Mouse (Mus musculus) frontal cortex, postnatal 10 days (tissue): ENCODE data around the gene Actb.
"Not testable (repeated sequence)": the region's sequence is repeated elsewhere in the genome, so short reads cannot be mapped to it uniquely, and the experiment has no call there.

Source experiments
- DNase-seq, 2 experiments: peaks; one replicate each; pipeline ENCODE4 v3.0.0; 2022; ENCODE audit warnings: low spot score in 2 of 2, mixed read lengths in 1 of 2

Gene Actb

GRCm38 (mm10) chr5:142901846-142902505 lies 4.6 kb downstream of the Actb start:
- no peak for DNase-seq

DNA sequence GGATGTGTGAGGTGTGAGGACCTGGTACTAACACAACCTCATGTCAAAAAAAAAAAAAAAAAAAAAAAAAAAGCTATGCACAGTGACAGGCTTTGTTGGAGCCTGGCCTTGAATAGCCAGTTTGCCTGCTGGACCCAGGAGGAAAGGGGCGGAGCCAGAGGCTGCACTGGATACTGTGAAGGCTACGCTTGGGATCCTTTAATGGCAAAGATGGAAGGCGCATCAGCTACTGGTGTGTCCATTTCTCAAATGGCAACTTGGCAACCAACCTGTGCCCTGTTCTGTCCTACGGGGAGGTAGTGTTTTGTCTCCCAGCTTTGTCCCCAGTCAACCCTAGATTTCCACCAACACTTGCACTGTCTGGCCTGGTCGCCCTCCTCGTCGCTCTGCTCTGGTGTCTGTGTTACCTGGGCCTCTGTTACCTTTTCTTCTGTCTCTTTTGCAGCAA lies 5.2 kb downstream of the Actb start:
- DNase-seq, result no peak

GRCm38 (mm10) chr5:142900651-142901050 lies 5.9 kb downstream of the Actb start:
- DNase-seq, result no peak

DNA sequence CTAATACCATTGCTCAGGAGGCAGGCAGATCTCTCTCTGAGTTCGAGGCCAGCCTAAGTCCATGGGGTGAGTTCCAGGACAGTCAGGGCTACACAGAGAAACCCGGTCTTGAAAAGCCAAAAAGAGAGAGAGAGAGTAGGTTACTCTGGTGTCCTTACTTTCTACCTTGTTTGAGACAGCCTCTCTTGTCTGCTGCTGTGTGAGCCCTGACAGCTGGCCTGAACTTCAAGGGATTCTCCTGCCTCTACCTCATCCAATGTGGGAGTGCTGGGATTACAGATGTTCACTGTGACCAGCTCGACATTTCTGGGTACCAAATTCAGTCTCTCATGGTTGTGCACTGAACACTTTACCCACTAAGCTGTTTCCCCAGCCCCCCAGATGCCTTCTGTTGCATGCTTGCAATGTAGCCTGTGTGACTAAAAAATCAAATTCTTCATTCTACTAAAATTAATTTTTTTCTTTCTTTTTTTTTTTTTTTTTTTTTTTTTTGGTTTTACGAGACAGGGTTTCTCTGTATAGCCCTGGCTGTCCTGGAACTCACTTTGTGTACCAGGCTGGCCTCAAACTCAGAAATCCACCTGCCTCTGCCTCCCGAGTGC lies 6.5 kb downstream of the Actb start:
- DNase-seq, result no peak

DNA sequence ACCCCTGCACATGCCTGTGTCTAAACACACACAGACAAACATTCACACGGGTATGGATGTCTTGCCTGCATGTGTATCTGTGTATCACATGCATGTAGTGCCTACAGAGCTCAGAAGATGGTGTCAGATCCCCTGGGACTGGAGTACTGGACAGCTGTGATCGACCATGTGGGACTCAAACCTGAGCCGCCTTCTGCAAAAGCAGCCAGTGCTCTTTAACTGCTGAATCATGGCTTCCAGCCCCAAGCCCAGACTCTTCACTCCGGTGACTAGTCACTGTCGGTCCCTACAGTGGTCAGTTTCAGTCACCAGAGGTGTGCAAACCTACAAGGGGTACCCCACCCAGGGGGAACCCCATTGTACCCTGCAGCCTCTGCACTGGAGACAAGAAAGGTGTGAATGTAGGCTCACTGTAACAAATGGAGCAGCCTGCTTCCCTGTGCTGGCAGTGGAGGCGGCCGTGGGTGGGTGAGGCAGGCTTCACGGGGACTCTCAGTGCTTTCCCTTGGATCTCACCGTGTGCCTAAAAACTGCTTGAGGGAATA lies 7.4 kb downstream of the Actb start:
- no peak for DNase-seq

DNA sequence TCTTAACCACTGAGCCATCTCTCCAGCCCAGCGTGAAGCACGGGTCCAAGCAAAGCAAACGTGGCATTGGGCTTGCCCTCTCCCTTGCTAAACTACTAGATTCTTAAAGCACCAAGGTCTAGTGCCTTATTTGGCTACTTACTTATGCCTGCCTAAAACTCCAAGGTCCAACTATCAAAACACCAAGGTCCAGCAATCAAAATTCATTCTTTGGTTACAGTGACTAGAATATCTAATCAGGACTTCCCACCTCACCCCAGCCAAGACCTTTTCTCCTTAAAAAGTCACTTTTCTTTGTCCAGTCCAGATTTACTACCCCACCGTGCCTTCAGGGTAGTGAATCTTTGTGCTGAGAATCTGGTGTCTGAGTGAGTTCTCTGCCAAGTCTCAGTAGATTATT lies 8.2 kb downstream of the Actb start:
- DNase-seq, result no peak

DNA sequence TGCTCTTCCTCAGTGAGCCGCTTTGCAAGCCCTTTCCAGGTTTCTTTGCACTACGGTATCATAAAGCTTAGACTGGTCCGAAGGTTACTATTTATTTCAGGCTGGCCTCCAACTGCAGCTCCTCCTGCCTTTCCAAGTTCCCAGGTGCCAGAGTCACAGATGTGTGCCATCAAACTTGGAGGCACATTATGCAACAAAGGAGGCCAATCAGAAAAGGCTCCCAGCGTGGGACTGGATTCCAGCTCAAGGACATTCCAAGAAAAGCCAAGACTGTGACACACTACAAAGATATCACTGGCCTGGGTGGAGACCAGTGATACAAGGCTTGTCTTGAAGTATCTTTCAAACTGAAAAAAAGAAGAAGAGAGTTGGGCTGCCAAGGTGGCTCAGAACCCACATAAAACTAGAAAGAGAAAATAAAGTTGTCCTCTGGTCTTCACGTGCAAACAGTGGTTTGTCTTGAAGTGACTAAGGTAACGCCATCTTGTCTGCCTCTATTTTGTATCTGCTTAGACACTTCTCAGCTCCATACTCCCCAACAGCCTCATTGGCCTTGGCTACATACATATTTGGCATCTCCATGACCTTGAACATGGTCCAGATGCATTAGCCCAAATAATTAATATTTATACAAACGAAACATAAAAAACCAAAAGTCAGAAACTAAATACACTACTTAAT lies 8.8 kb downstream of the Actb start:
- DNase-seq, result no peak

- no peak for DNase-seq
Measured at GRCm38 (mm10) chr5:142896713-142897112, 9.8 kb downstream of the Actb start.

GRCm38 (mm10) chr5:142896192-142896591 lies 10.4 kb downstream of the Actb start:
- no peak for DNase-seq

DNA sequence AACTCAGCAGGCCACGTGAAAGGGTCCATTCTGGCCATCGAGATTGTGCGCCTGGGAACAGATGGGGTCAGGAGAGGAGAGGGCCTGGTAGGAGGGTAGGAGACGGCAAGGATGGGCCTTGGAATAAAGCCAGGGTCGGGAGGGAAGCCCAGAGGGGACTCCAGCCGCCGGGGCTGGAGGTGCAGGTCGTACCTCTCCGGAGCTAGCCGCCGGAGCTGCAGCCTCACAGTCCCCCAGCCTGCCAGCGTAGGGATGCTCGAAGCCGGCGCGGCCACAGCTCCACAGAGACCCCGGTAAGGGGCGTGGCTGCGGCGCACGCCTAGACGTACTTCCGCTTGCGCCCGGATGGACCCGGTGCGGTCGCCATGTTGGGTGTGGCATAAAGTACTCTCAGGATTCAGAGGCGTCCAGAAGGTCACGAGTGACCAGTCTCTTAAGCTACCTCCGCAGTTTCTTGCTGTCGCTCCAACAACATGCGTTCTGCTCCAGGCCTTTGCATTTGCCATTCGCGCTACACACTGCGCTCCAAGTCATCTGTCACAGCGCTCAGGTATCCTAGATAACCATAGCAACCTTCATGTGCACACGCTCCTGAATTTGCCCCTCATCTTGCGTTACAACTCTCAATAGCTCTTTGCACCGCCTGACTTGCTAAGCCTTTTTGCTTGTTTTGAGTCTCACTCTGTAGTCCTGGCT lies 11.5 kb downstream of the Actb start, which contains the start of gene Fbxl18:
Gene Fbxl18 (minus strand): TSS at position 504 of the 696 bp plus-strand sequence.
- peak; percentile 84 to 87 for DNase-seq

DNA sequence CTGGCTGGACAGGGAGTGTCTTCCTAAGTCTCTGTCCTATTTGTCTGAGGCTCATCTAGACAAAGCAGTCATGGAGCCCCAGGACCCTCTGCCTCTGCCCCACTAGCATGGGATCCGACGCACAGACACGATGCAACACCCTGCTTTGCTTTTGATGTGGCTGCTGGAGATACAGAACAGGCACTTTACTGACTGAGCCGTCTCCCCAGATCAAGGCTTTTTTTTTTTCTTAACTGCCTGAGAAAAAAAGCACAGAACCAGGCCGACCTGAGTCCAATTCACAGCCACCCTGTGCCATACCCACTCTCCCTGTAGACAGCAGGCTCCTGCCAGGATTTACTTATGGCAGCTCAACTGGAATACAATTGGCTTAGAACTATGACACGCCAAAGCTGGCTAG lies 15.2 kb downstream of the Actb start:
- no peak for DNase-seq

- DNase-seq, result not testable (repeated sequence)
Measured at GRCm38 (mm10) chr5:142887533-142887932, 19.0 kb downstream of the Actb start.

DNA sequence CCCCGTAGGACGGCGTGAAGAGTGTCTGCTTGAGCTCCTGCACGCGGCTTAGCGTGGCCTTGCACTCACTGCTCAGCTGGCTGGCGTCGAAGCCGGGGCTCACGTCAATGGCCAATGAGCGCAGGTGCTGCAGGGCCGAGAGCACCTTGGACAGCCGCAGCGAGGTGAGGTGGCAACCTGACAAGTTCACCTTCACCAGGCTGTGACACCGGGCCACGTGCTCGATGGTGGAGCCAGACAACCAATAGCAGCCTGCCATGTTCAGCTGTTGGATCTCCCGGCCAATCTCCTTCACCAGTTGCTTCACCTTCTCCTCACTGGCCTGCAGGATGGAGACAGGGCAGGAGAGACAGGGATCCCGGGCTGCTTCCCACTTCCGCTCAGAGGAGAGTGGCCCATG lies 19.8 kb downstream of the Actb start:
- DNase-seq, result no peak

DNA sequence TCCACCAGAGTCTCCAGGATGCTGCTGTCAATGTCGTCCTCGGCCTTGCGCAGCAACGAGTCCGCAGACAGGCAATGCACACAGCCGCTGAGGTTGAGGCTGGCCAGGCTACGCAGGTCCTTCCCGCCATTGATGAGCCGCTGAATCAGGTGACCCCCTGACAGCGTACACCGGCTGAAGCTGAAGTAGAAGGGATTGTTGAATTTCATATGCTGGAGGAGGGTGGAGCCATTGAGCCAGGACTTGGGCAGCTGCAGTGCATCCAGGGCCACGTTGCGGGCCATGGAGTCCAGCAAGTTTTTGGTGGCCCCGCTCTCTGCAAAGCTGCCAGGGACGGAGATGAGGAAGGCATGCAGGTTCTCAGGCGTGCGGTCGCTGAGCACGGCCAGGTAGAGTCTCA lies 20.4 kb downstream of the Actb start:
- no peak for DNase-seq

DNA sequence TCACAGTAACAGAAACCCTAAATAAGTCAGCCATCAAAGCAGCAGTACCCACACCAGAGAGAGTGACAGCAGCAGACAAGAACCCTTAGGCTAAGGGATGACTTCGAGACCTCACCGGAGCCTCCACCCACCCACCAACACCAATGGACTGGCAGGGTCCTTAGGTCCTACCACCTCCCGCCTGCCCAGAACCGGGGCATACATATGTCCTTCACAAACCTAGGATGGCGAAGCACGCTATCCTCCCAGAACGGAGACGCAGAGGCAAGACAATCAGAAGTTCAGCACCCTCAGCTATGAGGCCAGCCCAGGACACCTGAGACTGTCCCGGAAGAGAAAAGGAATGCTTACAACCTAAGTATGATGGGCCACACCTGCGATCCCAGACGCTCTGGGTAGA lies 24.1 kb downstream of the Actb start:
- no peak for DNase-seq

DNA sequence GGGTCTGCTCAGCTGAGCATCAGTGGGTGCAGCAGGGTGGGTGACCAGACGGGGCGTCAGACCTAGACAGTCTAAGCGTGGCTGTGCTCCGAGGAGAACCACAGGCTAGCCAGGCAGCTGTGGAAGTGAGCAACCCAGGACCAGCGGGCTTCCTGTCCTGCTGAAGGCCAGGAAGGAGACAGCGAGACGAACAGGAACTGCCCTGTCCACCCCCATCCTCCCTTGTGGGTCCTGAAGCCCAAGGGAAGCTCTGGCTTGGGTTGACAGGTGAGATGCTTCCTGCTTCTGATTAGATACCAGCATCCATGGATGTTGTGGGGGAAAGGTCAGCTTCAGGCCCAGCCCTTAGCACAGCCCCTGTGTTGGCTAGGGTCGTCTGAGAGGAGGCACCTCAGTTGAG lies 24.6 kb downstream of the Actb start:
- DNase-seq, result no peak

DNA sequence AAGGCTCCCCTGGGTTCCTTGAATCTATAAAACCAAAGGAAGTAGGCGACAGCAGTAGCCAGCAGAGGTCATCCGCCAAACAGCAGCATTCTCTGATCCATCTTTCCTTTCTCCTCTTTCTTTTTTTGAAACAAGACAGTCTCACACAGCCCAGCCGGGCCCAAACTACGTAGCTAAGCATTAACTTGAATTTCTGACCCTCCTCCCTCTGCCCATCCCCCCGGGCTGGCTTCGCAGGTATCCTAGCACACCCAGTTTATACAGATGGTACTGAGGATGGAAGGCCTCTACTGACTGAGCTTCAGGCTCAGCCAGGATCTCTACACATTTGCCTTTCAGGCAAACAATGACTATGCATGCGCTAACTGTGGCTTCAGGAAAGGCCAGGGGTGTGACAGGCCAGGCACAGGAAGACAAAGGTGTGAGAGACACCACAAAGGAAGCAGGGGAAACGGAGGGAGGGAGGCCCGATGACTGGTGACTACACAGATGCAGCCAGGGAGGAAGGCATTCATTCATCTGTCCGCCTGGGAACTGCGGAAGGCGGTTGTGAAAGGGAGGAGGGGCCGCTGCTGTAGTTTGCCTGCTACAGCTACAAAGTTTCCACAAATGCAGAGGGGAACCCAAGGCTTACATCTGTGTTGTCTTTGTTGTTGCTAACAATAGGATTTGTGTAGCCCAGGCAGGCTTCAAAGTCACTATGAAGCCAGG lies 25.6 kb downstream of the Actb start:
- DNase-seq, result no peak

DNA sequence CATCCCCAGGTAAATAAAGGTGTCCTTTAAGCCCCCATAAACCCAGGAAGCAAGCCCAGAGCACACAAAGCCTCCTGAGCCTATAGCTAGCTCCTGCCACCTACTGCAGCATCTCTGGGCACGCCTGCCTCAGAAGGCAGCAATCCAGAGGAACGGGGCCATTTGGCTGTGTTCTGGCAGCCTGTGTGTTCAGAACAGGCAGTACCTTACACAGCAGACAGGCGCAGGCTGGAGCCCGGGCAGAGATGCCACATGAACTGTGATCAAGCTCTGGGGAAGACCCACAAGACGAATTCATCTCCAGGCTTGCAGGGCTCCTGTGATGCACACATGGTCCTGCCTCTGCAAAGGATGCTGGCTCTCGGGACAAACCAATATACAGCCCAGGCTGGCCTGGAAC lies 26.3 kb downstream of the Actb start:
- DNase-seq, result no peak

GRCm38 (mm10) chr5:142879318-142880175 lies 27.0 kb downstream of the Actb start:
- peak in 1 of 2 experiments; percentile 79 for DNase-seq

DNA sequence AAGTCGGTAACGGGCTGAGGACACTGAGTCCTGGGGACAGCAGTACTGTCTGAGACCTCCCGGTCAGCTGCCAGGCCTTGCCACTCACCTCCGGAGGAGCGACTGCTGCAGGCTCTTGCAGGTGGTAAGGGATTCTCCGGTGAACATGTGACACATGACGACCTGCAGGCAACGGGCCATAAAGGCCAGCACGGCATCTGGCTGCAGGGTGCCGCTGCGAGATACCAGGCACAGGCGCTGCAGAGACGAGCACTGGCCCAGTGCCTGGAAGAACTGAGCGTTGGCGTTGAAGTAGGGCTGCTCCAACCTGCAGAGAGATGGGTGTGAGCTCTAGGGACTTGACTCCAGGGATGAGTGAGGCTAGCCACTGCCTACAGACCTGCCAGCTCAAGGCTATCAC lies 28.0 kb downstream of the Actb start:
- DNase-seq, result no peak
